Mouse (Mus musculus) embryonic facial prominence, embryonic 12.5 days (tissue): ENCODE results near the gene Acer1. TPM values are rescaled to one million over a fixed set of nuclear protein-coding genes. Genes with fewer than 3 reads are reported as not detected.

Experiments used
- ATAC-seq: fragments of 200-750 bp; cut with Nextera tagmentation; 2 replicates; pipeline ENCODE4 v1.8.0; 2017; ENCODE audit not compliant: insufficient number of reproducible peaks, insufficient read depth, low FRiP score, low TSS enrichment
- H3K27ac ChIP-seq: fragments of 300-500 bp; sonication (generic); 2 replicates; pipeline ENCODE4 v1.5.1; 2016; ENCODE audit warnings: mild to moderate bottlenecking
- H3K27me3 ChIP-seq: fragments of 300-500 bp; sonication (generic); 2 replicates; pipeline ENCODE4 v1.6.1; 2016; ENCODE audit warnings: mild to moderate bottlenecking, moderate library complexity
- H3K36me3 ChIP-seq: fragments of 300-500 bp; sonication (generic); 2 replicates; pipeline ENCODE4 v1.6.1; 2016; ENCODE audit warnings: mild to moderate bottlenecking
- H3K4me1 ChIP-seq: fragments of 300-500 bp; sonication (generic); 2 replicates; pipeline ENCODE4 v1.6.1; 2016
- H3K4me2 ChIP-seq: fragments of 300-500 bp; sonication (generic); replicated peaks from 2 replicates; pipeline ENCODE4 v1.6.1; 2016; ENCODE audit warnings: mild to moderate bottlenecking, moderate library complexity
- H3K4me3 ChIP-seq: fragments of 300-500 bp; sonication (generic); 2 replicates; pipeline ENCODE4 v1.5.1; 2016; ENCODE audit warnings: mild to moderate bottlenecking
- H3K9ac ChIP-seq: fragments of 300-500 bp; sonication (generic); 2 replicates; pipeline ENCODE4 v1.6.1; 2016; ENCODE audit warnings: mild to moderate bottlenecking, moderate library complexity
- H3K9me3 ChIP-seq: fragments of 300-500 bp; sonication (generic); 2 replicates; pipeline ENCODE4 v1.6.1; 2016; ENCODE audit warnings: mild to moderate bottlenecking, moderate library complexity
- WGBS: fragments of 180-500 bp; shearing (Covaris S2); methylation state at CpG from one replicate; pipeline ENCODE4 v1.1.7; 2016; 5-methylcytosine and 5-hydroxymethylcytosine counted together
- polyA plus RNA-seq: library from polyadenylated mRNA; unstranded; fragments of >200 nt; fragmentation: Nextera tagmentation; extraction: Ambion mirVana; gene quantifications from 2 replicates; pipeline ENCODE4 v1.2.1, GENCODE M21; 2016

Acer1 gene
- polyA plus RNA-seq, 1 experiment from 2014 or later: not detected

- no peak overlapping the region for H3K4me3 ChIP-seq
- no peak overlapping the region for H3K4me2 ChIP-seq
- H3K36me3 ChIP-seq: peaks cover 83% of the 10 kb centered on the region
- no peak overlapping the region for H3K27ac ChIP-seq
- no peaks in the 10 kb centered on the region for H3K4me1 ChIP-seq
- H3K9me3 ChIP-seq: no peaks in the 10 kb centered on the region
- H3K27me3 ChIP-seq: no peaks in the 10 kb centered on the region
- WGBS: 83% methylated on average over 9 of the region's 9 CpGs
- H3K9ac ChIP-seq: no peak overlapping the region
- ATAC-seq: no peak
Measured at GRCm38 (mm10) chr17:56907887-56908286, 74.0 kb downstream of the Acer1 start.

GRCm38 (mm10) chr17:56907096-56907495 lies 74.8 kb downstream of the Acer1 start:
- Histone ChIP-seq H3K36me3 (peaks cover 85% of the 10 kb centered on the region), H3K4me1 (no peaks in the 10 kb centered on the region), H3K27me3 (no peaks in the 10 kb centered on the region), H3K27ac (no peak overlapping the region), H3K9ac (no peak overlapping the region), H3K4me2 (no peak overlapping the region), H3K9me3 (no peaks in the 10 kb centered on the region), H3K4me3 (no peak overlapping the region)
- ATAC-seq: no peak
- WGBS: 91% methylated on average over 5 of the region's 5 CpGs

- Histone ChIP-seq H3K27me3 (no peaks in the 10 kb centered on the region), H3K4me3 (no peak overlapping the region), H3K9me3 (no peaks in the 10 kb centered on the region), H3K27ac (no peak overlapping the region), H3K36me3 (peaks cover 86% of the 10 kb centered on the region), H3K9ac (no peak overlapping the region), H3K4me2 (no peak overlapping the region), H3K4me1 (no peaks in the 10 kb centered on the region)
- WGBS: 85% methylated on average over 3 of the region's 3 CpGs
- no peak for ATAC-seq
Measured at GRCm38 (mm10) chr17:56906166-56906565, 75.8 kb downstream of the Acer1 start.

Other genes starting within 250 kb of the Acer1 start
- 10.9 and 11.9 TPM in 2 replicates for gene Nrtn, start 224.6 kb downstream of the Acer1 start, polyA plus RNA-seq
- 44.1 and 47.2 TPM in 2 replicates for gene Dus3l, start 217.4 kb downstream of the Acer1 start, polyA plus RNA-seq
- 1.4 TPM in 2 replicates for gene Prr22, start 211.9 kb downstream of the Acer1 start, polyA plus RNA-seq
- gene Rfx2, start 151.1 kb downstream of the Acer1 start, polyA plus RNA-seq: 5.5 and 5.7 TPM in 2 replicates
- gene Acsbg2, start 107.7 kb downstream of the Acer1 start, polyA plus RNA-seq: not detected in 2 replicates
- gene 1700061G19Rik, start 106.6 kb downstream of the Acer1 start, polyA plus RNA-seq: 0.42 and 0.51 TPM in 2 replicates
- gene Mllt1, start 46.7 kb downstream of the Acer1 start, polyA plus RNA-seq: 95.6 and 97.2 TPM in 2 replicates
- gene Clpp, start 8.2 kb upstream of the Acer1 start, polyA plus RNA-seq: 147 and 165 TPM in 2 replicates
- 38.5 and 41.4 TPM in 2 replicates for gene Alkbh7, start 15.2 kb upstream of the Acer1 start, polyA plus RNA-seq
- not detected in 2 replicates for gene Pspn, start 17.9 kb upstream of the Acer1 start, polyA plus RNA-seq
- gene Gtf2f1, start 29.2 kb upstream of the Acer1 start, polyA plus RNA-seq: 62.0 and 63.4 TPM in 2 replicates
- gene Gm17949, start 29.3 kb upstream of the Acer1 start, polyA plus RNA-seq: 0.32 and 0.70 TPM in 2 replicates
- 63.4 and 66.4 TPM in 2 replicates for gene Khsrp, start 49.4 kb upstream of the Acer1 start, polyA plus RNA-seq
- gene Slc25a41, start 59.5 kb upstream of the Acer1 start, polyA plus RNA-seq: 0.13 TPM in 1 of 2 replicates, not detected in the other
- 5.0 and 5.2 TPM in 2 replicates for gene Crb3, start 77.0 kb upstream of the Acer1 start, polyA plus RNA-seq
- 10.1 TPM in 2 replicates for gene Slc25a23, start 77.7 kb upstream of the Acer1 start, polyA plus RNA-seq
- 1.4 and 3.2 TPM in 2 replicates for gene Dennd1c, start 96.4 kb upstream of the Acer1 start, polyA plus RNA-seq
- gene Tubb4a, start 105.7 kb upstream of the Acer1 start, polyA plus RNA-seq: 31.9 and 35.5 TPM in 2 replicates
- gene Tnfsf9, start 123.2 kb upstream of the Acer1 start, polyA plus RNA-seq: 7.8 and 9.6 TPM in 2 replicates
- gene Cd70, start 167.7 kb upstream of the Acer1 start, polyA plus RNA-seq: 0.19 TPM in 1 of 2 replicates, not detected in the other
- gene Tnfsf14, start 212.1 kb upstream of the Acer1 start, polyA plus RNA-seq: 0.09 and 0.24 TPM in 2 replicates
- 0.37 and 0.56 TPM in 2 replicates for gene C3, start 246.0 kb upstream of the Acer1 start, polyA plus RNA-seq